Mouse (Mus musculus): ENCODE measurements at regions not wholly inside any gene's neighbourhood (a gene's known extent, or its start where the extent isn't known, plus 50 kb on each side); places are given as distances from the start of the nearest gene placed in this dataset.

GRCm38 (mm10) chr2:160507371-160507770, 138.3 kb upstream of the Top1 start:
- H3K27me3 ChIP-seq (replicated peaks), result peaks cover 6% of the 10 kb centered on the region; the same call in 1 of the 2 replicates
- H3K36me3 ChIP-seq, result no peaks in the 10 kb centered on the region
- no peak overlapping the region for H3K27ac ChIP-seq (ENCODE audit: poor library complexity, severe bottlenecking)
- H3K9ac ChIP-seq, result no peak overlapping the region
- no peak for ATAC-seq (ENCODE audit: insufficient number of reproducible peaks, low FRiP score)
- peaks cover 7% of the 10 kb centered on the region for H3K4me1 ChIP-seq (replicated peaks)
- H3K4me3 ChIP-seq, result no peak overlapping the region
- WGBS, result 69% methylated on average over 9 of the region's 9 CpGs
- H3K4me2 ChIP-seq, result no peak overlapping the region
- H3K9me3 ChIP-seq (replicated peaks), result no peaks in the 10 kb centered on the region

GRCm38 (mm10) chr2:160507816-160508564, 137.7 kb upstream of the Top1 start:
- no peak for ATAC-seq (ENCODE audit: insufficient number of reproducible peaks, low FRiP score)
- Histone ChIP-seq H3K4me1 (replicated peaks) (peaks cover 7% of the 10 kb centered on the region), H3K27ac (ENCODE audit: poor library complexity, severe bottlenecking) (no peak overlapping the region), H3K36me3 (no peaks in the 10 kb centered on the region), H3K27me3 (replicated peaks) (peaks cover 6% of the 10 kb centered on the region; the same call in 1 of the 2 replicates), H3K9ac (no peak overlapping the region), H3K9me3 (replicated peaks) (no peaks in the 10 kb centered on the region), H3K4me3 (no peak overlapping the region), H3K4me2 (no peak overlapping the region)
- 51% methylated on average over 22 of the region's 22 CpGs for WGBS

GRCm38 (mm10) chr2:160510159-160510558, 135.5 kb upstream of the Top1 start:
- 85% methylated on average over 5 of the region's 5 CpGs for WGBS
- Histone ChIP-seq H3K4me1 (replicated peaks) (peaks cover 7% of the 10 kb centered on the region), H3K27ac (ENCODE audit: poor library complexity, severe bottlenecking) (no peak overlapping the region; the same call in 1 of the 2 replicates), H3K9me3 (replicated peaks) (no peaks in the 10 kb centered on the region), H3K27me3 (replicated peaks) (0 out of 2 replicates have a peak, but pooled peaks cover 8% of the 10 kb centered on the region), H3K9ac (no peak overlapping the region), H3K36me3 (no peaks in the 10 kb centered on the region), H3K4me2 (no peak overlapping the region), H3K4me3 (no peak overlapping the region)
- 0 out of 2 replicates have a peak, but pooled peaks have one; percentile 16 for ATAC-seq (ENCODE audit: insufficient number of reproducible peaks, low FRiP score)

- Histone ChIP-seq H3K27me3 (replicated peaks) (0 out of 2 replicates have a peak, but pooled peaks cover 11% of the 10 kb centered on the region), H3K9ac (no peak overlapping the region), H3K9me3 (replicated peaks) (no peaks in the 10 kb centered on the region), H3K36me3 (no peaks in the 10 kb centered on the region), H3K4me3 (no peak overlapping the region), H3K4me1 (replicated peaks) (peaks cover 7% of the 10 kb centered on the region), H3K4me2 (no peak overlapping the region), H3K27ac (ENCODE audit: poor library complexity, severe bottlenecking) (no peak overlapping the region; the same call in 1 of the 2 replicates)
- WGBS, result 32% methylated on average over 14 of the region's 14 CpGs
- peak; percentile 67; the same call in 1 of the 2 replicates for ATAC-seq (ENCODE audit: insufficient number of reproducible peaks, low FRiP score)
Measured at GRCm38 (mm10) chr2:160510635-160511421, 134.9 kb upstream of the Top1 start.

- WGBS, result 32% methylated on average over 6 of the region's 6 CpGs
- Histone ChIP-seq H3K9me3 (replicated peaks) (no peaks in the 10 kb centered on the region), H3K36me3 (no peaks in the 10 kb centered on the region), H3K4me1 (replicated peaks) (peaks cover 5% of the 10 kb centered on the region), H3K27me3 (replicated peaks) (0 out of 2 replicates have a peak, but pooled peaks cover 24% of the 10 kb centered on the region), H3K4me3 (no peak overlapping the region), H3K9ac (no peak overlapping the region), H3K4me2 (no peak overlapping the region), H3K27ac (ENCODE audit: poor library complexity, severe bottlenecking) (no peak overlapping the region)
- no peak for ATAC-seq (ENCODE audit: insufficient number of reproducible peaks, low FRiP score)
Measured at GRCm38 (mm10) chr2:160515621-160516020, 130.1 kb upstream of the Top1 start.

GRCm38 (mm10) chr2:160516526-160516925, 129.2 kb upstream of the Top1 start:
- Histone ChIP-seq H3K36me3 (no peaks in the 10 kb centered on the region), H3K27me3 (replicated peaks) (0 out of 2 replicates have a peak, but pooled peaks cover 27% of the 10 kb centered on the region), H3K9me3 (replicated peaks) (no peaks in the 10 kb centered on the region), H3K4me1 (replicated peaks) (no peaks in the 10 kb centered on the region), H3K4me3 (no peak overlapping the region), H3K27ac (ENCODE audit: poor library complexity, severe bottlenecking) (no peak overlapping the region), H3K9ac (no peak overlapping the region), H3K4me2 (no peak overlapping the region)
- 17% methylated on average over 6 of the region's 6 CpGs for WGBS
- no peak for ATAC-seq (ENCODE audit: insufficient number of reproducible peaks, low FRiP score)

- no peak overlapping the region for H3K4me3 ChIP-seq
- H3K36me3 ChIP-seq, result no peaks in the 10 kb centered on the region
- H3K27me3 ChIP-seq (replicated peaks), result 0 out of 2 replicates have a peak, but pooled peaks cover 4% of the 10 kb centered on the region
- 64% methylated on average over 9 of the region's 9 CpGs for WGBS
- no peak overlapping the region for H3K4me2 ChIP-seq
- 0 out of 2 replicates have a peak, but pooled peaks have one; percentile 34 for ATAC-seq (ENCODE audit: insufficient number of reproducible peaks, low FRiP score)
- peaks cover 26% of the 10 kb centered on the region for H3K4me1 ChIP-seq (replicated peaks)
- H3K9me3 ChIP-seq (replicated peaks), result no peaks in the 10 kb centered on the region
- H3K9ac ChIP-seq, result no peak overlapping the region
- no peak overlapping the region for H3K27ac ChIP-seq (ENCODE audit: poor library complexity, severe bottlenecking)
Measured at GRCm38 (mm10) chr2:160525301-160526205, 120.1 kb upstream of the Top1 start.

- Histone ChIP-seq H3K4me1 (replicated peaks) (peaks cover 26% of the 10 kb centered on the region), H3K4me2 (no peak overlapping the region), H3K36me3 (no peaks in the 10 kb centered on the region), H3K9ac (no peak overlapping the region), H3K9me3 (replicated peaks) (no peaks in the 10 kb centered on the region), H3K27ac (ENCODE audit: poor library complexity, severe bottlenecking) (no peak overlapping the region), H3K4me3 (no peak overlapping the region), H3K27me3 (replicated peaks) (no peaks in the 10 kb centered on the region)
- ATAC-seq (ENCODE audit: insufficient number of reproducible peaks, low FRiP score), result no peak
- WGBS, result 77% methylated on average over 8 of the region's 8 CpGs
Measured at GRCm38 (mm10) chr2:160526377-160527125, 119.1 kb upstream of the Top1 start.

- Histone ChIP-seq H3K4me2 (no peak overlapping the region), H3K27ac (ENCODE audit: poor library complexity, severe bottlenecking) (no peak overlapping the region), H3K4me1 (replicated peaks) (peaks cover 26% of the 10 kb centered on the region), H3K27me3 (replicated peaks) (no peaks in the 10 kb centered on the region), H3K4me3 (no peak overlapping the region), H3K9me3 (replicated peaks) (no peaks in the 10 kb centered on the region), H3K36me3 (no peaks in the 10 kb centered on the region), H3K9ac (no peak overlapping the region; the same call in 1 of the 2 replicates)
- WGBS, result 54% methylated on average over 7 of the region's 7 CpGs
- no peak for ATAC-seq (ENCODE audit: insufficient number of reproducible peaks, low FRiP score)
Measured at GRCm38 (mm10) chr2:160529306-160529705, 116.4 kb upstream of the Top1 start.

GRCm38 (mm10) chr2:160530377-160530776, 115.3 kb upstream of the Top1 start:
- no peak for ATAC-seq (ENCODE audit: insufficient number of reproducible peaks, low FRiP score)
- no peak overlapping the region for H3K9ac ChIP-seq
- no peak overlapping the region for H3K4me2 ChIP-seq
- H3K27me3 ChIP-seq (replicated peaks), result no peaks in the 10 kb centered on the region
- WGBS, result 47% methylated on average over 3 of the region's 3 CpGs
- no peaks in the 10 kb centered on the region for H3K36me3 ChIP-seq
- no peak overlapping the region for H3K4me3 ChIP-seq
- H3K27ac ChIP-seq (ENCODE audit: poor library complexity, severe bottlenecking), result no peak overlapping the region
- peaks cover 25% of the 10 kb centered on the region for H3K4me1 ChIP-seq (replicated peaks)
- no peaks in the 10 kb centered on the region for H3K9me3 ChIP-seq (replicated peaks)
